Mouse (Mus musculus) urinary bladder, postnatal 14 days (tissue): Measurements from ENCODE around the gene 1700016K19Rik.
"Not testable (repeated sequence)": the region's sequence is repeated elsewhere in the genome, so short reads cannot be mapped to it uniquely, and the experiment has no call there.

Source experiments
- DNase-seq: peaks from one replicate; pipeline ENCODE4 v3.0.0; 2021; ENCODE audit warnings: low spot score

1700016K19Rik gene

GRCm38 (mm10) chr11:75985948-75986347 is 13.8 kb upstream of the 1700016K19Rik start:
- DNase-seq = no peak

- no peak for DNase-seq
Observed at GRCm38 (mm10) chr11:75990965-75991835, 8.5 kb upstream of the 1700016K19Rik start.

- DNase-seq = no peak
Observed at GRCm38 (mm10) chr11:75991911-75992310, 7.8 kb upstream of the 1700016K19Rik start.

GRCm38 (mm10) chr11:75992481-75992880 is 7.2 kb upstream of the 1700016K19Rik start:
- DNase-seq = no peak

GRCm38 (mm10) chr11:75994357-75994756 is 5.4 kb upstream of the 1700016K19Rik start:
- no peak for DNase-seq

GRCm38 (mm10) chr11:76000701-76001100 is 989 bp downstream of the 1700016K19Rik start:
- DNase-seq = no peak

GRCm38 (mm10) chr11:76001237-76001878 is 1.6 kb downstream of the 1700016K19Rik start:
- DNase-seq = peak; percentile 41

- not testable (repeated sequence) for DNase-seq
Observed at GRCm38 (mm10) chr11:76004276-76004675, 4.6 kb downstream of the 1700016K19Rik start.

- no peak for DNase-seq
Observed at GRCm38 (mm10) chr11:76008162-76008561, 8.4 kb downstream of the 1700016K19Rik start.

GRCm38 (mm10) chr11:76009101-76009500 is 9.4 kb downstream of the 1700016K19Rik start:
- DNase-seq = no peak

- no peak for DNase-seq
Observed at GRCm38 (mm10) chr11:76010838-76011624, 11.3 kb downstream of the 1700016K19Rik start.

GRCm38 (mm10) chr11:76015251-76015650 is 15.5 kb downstream of the 1700016K19Rik start:
- no peak for DNase-seq

- no peak for DNase-seq
Observed at GRCm38 (mm10) chr11:76015814-76016213, 16.1 kb downstream of the 1700016K19Rik start.

- no peak for DNase-seq
Observed at GRCm38 (mm10) chr11:76019879-76020278, 20.2 kb downstream of the 1700016K19Rik start.

- DNase-seq = no peak
Observed at GRCm38 (mm10) chr11:76020916-76021315, 21.2 kb downstream of the 1700016K19Rik start.

GRCm38 (mm10) chr11:76025080-76025583 is 25.4 kb downstream of the 1700016K19Rik start:
- DNase-seq = no peak

GRCm38 (mm10) chr11:76026527-76027138 is 26.9 kb downstream of the 1700016K19Rik start:
- DNase-seq = no peak

GRCm38 (mm10) chr11:76027139-76028071 is 27.7 kb downstream of the 1700016K19Rik start, which contains the start of gene Rflnb:
Rflnb (minus strand) TSS chr11:76027782.
- DNase-seq = peak; percentile 93

- DNase-seq = peak; percentile 41
Observed at GRCm38 (mm10) chr11:76028072-76028465, 28.4 kb downstream of the 1700016K19Rik start.

- DNase-seq = no peak
Observed at GRCm38 (mm10) chr11:76033359-76033758, 33.6 kb downstream of the 1700016K19Rik start.
